Mouse (Mus musculus) CH12.LX (cell line): ENCODE data around the gene Ces1f.

ENCODE experiments used
- CTCF ChIP-seq, 2 experiments: IDR thresholded peaks in 1 of 2; conservative IDR thresholded peaks in 1 of 2; 2 replicates each; pipeline ENCODE4 v1.5.1; 2011 to 2012; ENCODE audit warnings: low read depth in 2 of 2, low read length in 2 of 2, improper control_type of control experiment in 1 of 2, inconsistent platforms in 1 of 2, mild to moderate bottlenecking in 1 of 2, moderate library complexity in 1 of 2
- POLR2AphosphoS2 ChIP-seq: IDR thresholded peaks from 2 replicates; pipeline ENCODE4 v1.6.1; 2011; ENCODE audit warnings: low read depth, low read length, improper control_type of control experiment
- SMC3 ChIP-seq: IDR thresholded peaks from 2 replicates; pipeline ENCODE4 v1.6.1; 2011; ENCODE audit warnings: low read depth, low read length, improper control_type of control experiment
- USF1 ChIP-seq: IDR thresholded peaks from 2 replicates; pipeline ENCODE4 v1.6.1; 2014; ENCODE audit warnings: low read depth, mild to moderate bottlenecking, inconsistent platforms, low read length, improper control_type of control experiment
- USF2 ChIP-seq: conservative IDR thresholded peaks from 2 replicates; pipeline ENCODE4 v1.6.1; 2011; ENCODE audit warnings: low read depth, low read length, improper control_type of control experiment

- TF ChIP-seq CTCF (conservative IDR thresholded peaks at IDR 0.05 in 1 of 2, IDR thresholded peaks at IDR 0.05 in 1 of 2; ENCODE audit: low read depth in 2 of 2, low read length in 2 of 2) (no peak), SMC3 (no peak), POLR2AphosphoS2 (no peak), USF1 (no peak), USF2 (no peak)
These were observed 6.2 kb downstream of the Ces1f start for GRCm38 (mm10) chr8:93273321-93273720.
